Mouse (Mus musculus) erythroblast, embryonic 14.5 days (primary cell): ENCODE measurements around the gene Dnmt3a. TPM values are rescaled to one million over a fixed set of nuclear protein-coding genes. Genes with fewer than 3 reads are reported as not detected.

Experiments used
- H3K27me3 ChIP-seq: 2 replicates; pipeline ENCODE4 v1.6.1; 2012; ENCODE audit warnings: inconsistent platforms; ENCODE audit not compliant: control insufficient read depth
- H3K36me3 ChIP-seq: 2 replicates; pipeline ENCODE4 v1.6.1; 2012; ENCODE audit warnings: mild to moderate bottlenecking, inconsistent platforms; ENCODE audit not compliant: control insufficient read depth
- H3K4me1 ChIP-seq: 2 replicates; pipeline ENCODE4 v1.6.1; 2012; ENCODE audit warnings: inconsistent platforms; ENCODE audit not compliant: control insufficient read depth
- H3K4me3 ChIP-seq: replicated peaks from 2 replicates; pipeline ENCODE3; 2012; ENCODE audit warnings: moderate library complexity, mild to moderate bottlenecking, inconsistent platforms
- H3K9me3 ChIP-seq: 2 replicates; pipeline ENCODE4 v1.6.1; 2012; ENCODE audit warnings: low read length, inconsistent platforms, mixed read lengths; ENCODE audit not compliant: control insufficient read depth
- GATA1 ChIP-seq: IDR thresholded peaks from 2 replicates; pipeline ENCODE4 v1.6.1; 2012; ENCODE audit warnings: low read length, inconsistent platforms, mixed read lengths
- TAL1 ChIP-seq: IDR thresholded peaks from 3 replicates; pipeline ENCODE4 v1.6.1; 2012; ENCODE audit warnings: low read length, inconsistent platforms, mixed read lengths
- polyA plus RNA-seq: library from polyadenylated mRNA; stranded (reverse); fragments of >175 nt; gene quantifications from 2 replicates; pipeline ENCODE4 v1.2.3, GENCODE M21; 2012

Dnmt3a gene
- polyA plus RNA-seq, 1 experiment: 0.16 TPM

DNA sequence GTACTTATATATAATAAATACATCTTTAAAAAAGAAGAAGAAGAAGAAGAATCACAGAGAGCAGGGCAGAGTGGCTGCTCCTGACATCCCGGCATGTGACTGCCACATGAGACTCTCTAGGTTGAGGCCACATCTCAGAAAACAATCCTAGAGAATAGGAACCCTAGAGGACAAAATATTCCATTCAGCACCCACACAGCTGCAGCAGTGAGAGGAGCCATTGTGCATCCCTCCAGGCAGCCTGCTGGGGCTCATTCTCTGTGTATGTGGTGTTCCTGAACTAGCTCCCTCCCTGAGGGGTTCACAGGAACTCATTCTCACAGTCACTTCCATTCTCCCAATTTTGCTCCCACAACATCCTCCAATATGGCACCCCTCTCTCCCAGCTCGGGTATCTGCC lies 35.3 kb upstream of the Dnmt3a start:
- H3K27me3 ChIP-seq: no peaks in the 10 kb centered on the region

DNA sequence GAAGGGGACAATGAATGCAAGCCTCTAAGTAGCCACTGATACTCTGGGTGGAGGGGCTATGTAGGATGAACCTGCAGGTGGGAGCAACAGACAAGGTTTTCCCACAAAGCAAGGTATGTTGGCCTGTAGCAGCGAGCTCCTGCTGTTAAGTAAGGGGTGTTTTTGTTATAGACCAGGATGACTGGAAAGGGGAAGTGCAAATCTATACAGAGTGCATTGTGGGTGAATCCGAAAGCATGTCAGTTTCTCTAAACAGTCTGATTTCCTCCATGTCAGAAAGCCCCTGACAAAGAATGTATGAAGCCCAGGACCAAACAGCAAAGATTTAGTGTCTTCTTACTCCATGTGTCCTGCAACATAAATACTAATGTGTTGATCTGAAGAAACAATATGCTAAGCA lies 34.7 kb upstream of the Dnmt3a start:
- Histone ChIP-seq H3K4me3 (no peak overlapping the region), H3K4me1 (no peaks in the 10 kb centered on the region; the same call in 1 of the 2 replicates), H3K36me3 (peaks cover 16% of the 10 kb centered on the region), H3K27me3 (no peaks in the 10 kb centered on the region), H3K9me3 (no peaks in the 10 kb centered on the region)
- TF ChIP-seq GATA1 (no peak), TAL1 (no peak)

More for the DNA sequence above, 35.3 kb upstream of the Dnmt3a start:
- no peaks in the 10 kb centered on the region; the same call in 1 of the 2 replicates for H3K4me1 ChIP-seq
- TF ChIP-seq GATA1 (no peak), TAL1 (no peak)
- peaks cover 12% of the 10 kb centered on the region for H3K36me3 ChIP-seq
- no peak overlapping the region for H3K4me3 ChIP-seq
- H3K9me3 ChIP-seq: no peaks in the 10 kb centered on the region

DNA sequence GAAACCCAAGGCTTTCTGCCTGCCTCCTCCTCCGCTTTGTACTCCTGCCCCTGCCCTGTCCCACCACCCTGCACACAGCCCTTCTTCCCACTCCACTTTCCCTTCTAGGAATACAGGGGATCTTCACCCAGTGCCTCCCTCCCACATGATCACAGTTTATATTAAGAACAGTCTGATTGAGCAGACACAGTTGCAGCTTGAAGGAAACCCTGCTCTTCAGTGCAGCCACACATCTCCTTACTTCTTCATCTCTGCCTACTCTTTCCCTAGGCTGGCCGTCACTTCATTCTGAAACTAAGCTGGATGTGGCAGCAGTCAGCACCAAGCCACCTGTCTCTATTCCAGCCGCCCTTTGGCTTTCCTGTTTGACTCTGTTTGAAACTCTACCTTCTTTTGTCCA lies 32.2 kb upstream of the Dnmt3a start:
- Histone ChIP-seq H3K4me3 (no peak overlapping the region), H3K4me1 (no peaks in the 10 kb centered on the region; the same call in 1 of the 2 replicates), H3K9me3 (no peaks in the 10 kb centered on the region), H3K36me3 (peaks cover 16% of the 10 kb centered on the region), H3K27me3 (no peaks in the 10 kb centered on the region)
- TF ChIP-seq GATA1: no peak
- no peak for TF ChIP-seq TAL1

DNA sequence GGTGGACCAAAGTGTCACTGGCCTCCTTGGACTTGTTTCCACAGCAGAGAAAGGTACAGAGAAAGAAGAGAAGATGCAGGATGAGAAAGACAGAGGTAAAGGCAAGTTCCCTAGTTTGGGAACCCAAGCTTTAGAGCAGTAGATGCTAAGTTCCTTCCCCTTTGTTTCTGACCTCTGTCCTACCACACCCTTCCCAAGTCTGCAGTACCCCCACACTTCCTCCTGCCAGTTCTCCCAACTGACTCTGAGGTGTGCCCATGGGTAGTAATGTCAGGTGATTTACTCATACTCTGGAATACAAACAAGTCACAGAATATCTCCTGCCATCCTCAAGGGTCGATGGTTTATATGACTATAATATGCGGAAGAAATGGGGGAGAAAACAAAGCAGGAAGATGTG lies 29.8 kb upstream of the Dnmt3a start:
- Histone ChIP-seq H3K36me3 (peaks cover 16% of the 10 kb centered on the region), H3K27me3 (no peaks in the 10 kb centered on the region), H3K4me3 (no peak overlapping the region), H3K9me3 (no peaks in the 10 kb centered on the region), H3K4me1 (peaks cover 2% of the 10 kb centered on the region; the same call in 1 of the 2 replicates)
- no peak for TF ChIP-seq TAL1
- no peak for TF ChIP-seq GATA1

DNA sequence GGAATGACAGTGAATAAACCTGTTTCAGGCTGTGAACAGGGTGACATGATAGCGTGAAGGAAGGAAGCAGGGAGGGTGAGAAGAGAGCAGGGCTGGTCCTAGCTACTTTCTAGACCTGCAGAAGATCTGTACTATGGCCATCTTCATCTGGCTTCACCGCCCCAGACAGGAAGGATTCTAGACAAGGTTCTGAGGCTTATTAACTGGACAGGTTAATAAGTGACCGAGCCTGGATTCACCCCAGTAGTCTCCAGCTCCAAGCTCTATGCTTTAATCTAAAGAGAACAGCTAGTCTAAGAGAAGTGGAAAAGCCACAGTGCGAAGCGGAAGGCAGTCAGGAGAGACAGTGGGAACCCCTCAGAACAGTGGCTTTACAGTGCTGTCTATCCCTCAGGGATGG lies 28.1 kb upstream of the Dnmt3a start:
- peaks cover 16% of the 10 kb centered on the region for H3K36me3 ChIP-seq
- H3K4me1 ChIP-seq: peaks cover 3% of the 10 kb centered on the region; the same call in 1 of the 2 replicates
- no peaks in the 10 kb centered on the region for H3K9me3 ChIP-seq
- no peaks in the 10 kb centered on the region for H3K27me3 ChIP-seq
- TF ChIP-seq GATA1 (no peak), TAL1 (no peak)
- H3K4me3 ChIP-seq: no peak overlapping the region

DNA sequence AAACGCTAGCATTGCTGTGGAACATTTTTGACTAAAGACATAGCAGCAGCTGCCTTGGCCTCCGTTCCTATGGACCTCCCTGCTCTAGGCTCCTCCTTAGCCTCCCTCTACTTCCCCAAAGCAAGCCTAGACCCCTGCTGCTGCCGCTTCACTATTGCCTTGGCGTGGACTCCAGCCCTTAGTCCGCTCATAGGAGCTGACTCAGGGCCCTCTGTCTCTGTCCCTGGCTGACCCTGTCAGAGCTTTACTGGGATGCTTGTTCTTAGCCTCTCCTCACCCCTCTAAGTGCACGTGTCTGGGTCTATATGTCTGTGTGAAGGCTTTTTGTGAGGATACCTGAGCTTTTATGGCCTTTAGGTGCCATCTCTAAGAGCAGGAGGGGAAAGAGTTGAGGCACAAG lies 27.5 kb upstream of the Dnmt3a start:
- TF ChIP-seq GATA1 (no peak), TAL1 (no peak)
- peaks cover 3% of the 10 kb centered on the region; the same call in 1 of the 2 replicates for H3K4me1 ChIP-seq
- no peaks in the 10 kb centered on the region for H3K9me3 ChIP-seq
- H3K4me3 ChIP-seq: no peak overlapping the region
- peaks cover 13% of the 10 kb centered on the region for H3K36me3 ChIP-seq
- H3K27me3 ChIP-seq: no peaks in the 10 kb centered on the region

DNA sequence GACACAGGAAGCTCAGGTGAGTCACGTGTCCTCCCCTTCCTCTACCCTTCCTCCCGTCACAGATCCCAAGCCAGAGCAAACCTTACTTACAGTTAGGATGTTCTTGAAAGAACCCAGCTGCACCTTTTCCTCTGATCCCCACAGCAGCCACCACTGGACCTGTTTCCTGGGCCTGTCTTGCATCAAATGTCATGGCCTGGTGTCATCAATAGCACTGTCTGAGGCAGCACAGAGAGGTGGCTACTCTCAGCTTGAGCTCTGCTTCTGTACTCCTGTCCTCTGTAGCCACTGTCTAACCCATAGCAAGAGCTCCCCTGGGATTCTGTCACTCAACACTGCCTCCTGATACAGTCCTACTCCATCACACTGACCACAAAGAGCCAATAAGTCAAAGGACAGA lies 26.2 kb upstream of the Dnmt3a start:
- TF ChIP-seq TAL1 (no peak), GATA1 (no peak)
- H3K4me3 ChIP-seq: no peak overlapping the region
- H3K9me3 ChIP-seq: no peaks in the 10 kb centered on the region
- peaks cover 4% of the 10 kb centered on the region; the same call in 1 of the 2 replicates for H3K36me3 ChIP-seq
- H3K4me1 ChIP-seq: peaks cover 3% of the 10 kb centered on the region; the same call in 1 of the 2 replicates
- H3K27me3 ChIP-seq: no peaks in the 10 kb centered on the region

DNA sequence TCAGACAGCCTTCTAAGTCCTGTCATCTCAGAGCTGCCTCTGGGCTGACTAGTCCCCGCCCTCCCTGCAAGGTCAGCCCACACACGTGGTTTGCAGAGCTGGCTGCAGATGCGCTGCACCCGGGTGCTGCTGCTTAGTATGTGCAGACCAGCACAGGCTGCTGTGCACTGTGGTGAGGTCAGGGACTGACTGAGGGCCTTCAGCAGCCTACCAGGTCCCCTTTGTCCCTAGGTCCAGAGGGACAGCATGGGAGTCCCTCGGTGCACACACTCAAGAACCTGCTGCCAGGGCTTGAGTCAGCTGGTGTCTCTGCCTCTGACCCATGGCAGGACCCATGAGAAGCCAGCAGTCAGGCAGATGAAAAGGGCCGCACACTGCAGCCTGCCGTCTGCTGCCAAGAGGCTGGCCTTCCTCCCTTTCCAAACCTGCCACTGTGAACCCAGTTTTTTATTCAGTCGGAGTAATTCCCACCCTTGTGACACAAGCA lies 25.4 kb upstream of the Dnmt3a start:
- Histone ChIP-seq H3K36me3 (peaks cover 4% of the 10 kb centered on the region; the same call in 1 of the 2 replicates), H3K4me3 (no peak overlapping the region), H3K4me1 (peaks cover 3% of the 10 kb centered on the region; the same call in 1 of the 2 replicates), H3K27me3 (no peaks in the 10 kb centered on the region), H3K9me3 (no peaks in the 10 kb centered on the region)
- TF ChIP-seq GATA1 (no peak), TAL1 (no peak)

DNA sequence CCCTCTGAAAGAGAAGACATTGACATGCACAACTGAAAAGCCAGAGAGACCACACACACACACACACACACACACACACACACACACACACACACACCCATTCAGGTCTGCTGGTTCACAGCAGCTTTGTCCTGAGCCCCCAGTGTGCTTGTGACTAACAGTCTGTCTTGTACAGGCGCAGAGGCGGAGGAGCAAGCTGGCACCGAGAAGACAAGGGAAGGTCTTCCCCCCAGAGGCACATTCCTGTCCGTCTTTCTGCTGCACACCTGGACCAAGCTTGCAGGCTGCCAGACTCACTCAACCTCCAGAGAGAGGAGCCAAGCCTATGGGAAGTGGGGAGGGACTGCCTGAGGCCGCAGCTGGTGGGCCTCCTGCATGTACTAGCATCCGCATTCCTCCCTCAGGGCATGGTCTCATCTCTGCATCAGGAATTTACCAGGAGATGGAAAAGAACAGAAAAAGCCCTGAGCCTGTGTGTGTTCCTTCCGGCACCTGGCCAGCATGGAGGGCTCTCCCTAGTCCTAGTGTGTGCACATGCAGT lies 24.8 kb upstream of the Dnmt3a start:
- no peaks in the 10 kb centered on the region for H3K27me3 ChIP-seq
- no peak overlapping the region for H3K4me3 ChIP-seq
- no peaks in the 10 kb centered on the region for H3K9me3 ChIP-seq
- H3K4me1 ChIP-seq: peaks cover 3% of the 10 kb centered on the region; the same call in 1 of the 2 replicates
- no peaks in the 10 kb centered on the region; the same call in 1 of the 2 replicates for H3K36me3 ChIP-seq
- no peak for TF ChIP-seq TAL1
- no peak for TF ChIP-seq GATA1

DNA sequence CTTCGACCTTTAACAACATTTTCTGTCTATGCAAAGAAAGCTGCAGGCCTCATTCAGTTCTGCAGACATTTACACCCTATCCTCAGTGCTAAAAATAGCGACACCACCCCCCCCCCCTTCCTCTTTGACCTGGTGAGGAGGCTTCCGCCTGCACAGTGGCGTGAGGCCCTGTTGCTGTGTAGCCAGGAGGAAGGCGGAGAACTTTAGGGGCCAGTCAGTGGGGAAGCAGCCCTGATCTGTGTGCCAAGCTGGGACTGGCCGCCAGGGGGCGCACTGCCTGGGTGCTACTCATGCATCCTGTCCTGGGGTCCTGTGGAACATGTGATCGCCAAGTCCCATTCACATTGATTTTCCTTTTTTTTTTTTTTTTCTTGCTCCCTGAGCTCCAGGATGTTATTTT lies 24.3 kb upstream of the Dnmt3a start:
- no peak overlapping the region for H3K4me3 ChIP-seq
- no peaks in the 10 kb centered on the region for H3K27me3 ChIP-seq
- H3K4me1 ChIP-seq: peaks cover 3% of the 10 kb centered on the region; the same call in 1 of the 2 replicates
- H3K9me3 ChIP-seq: no peaks in the 10 kb centered on the region
- TF ChIP-seq TAL1: no peak
- no peak for TF ChIP-seq GATA1
- H3K36me3 ChIP-seq: no peaks in the 10 kb centered on the region
